Mouse (Mus musculus) liver, embryonic 14.5 days (tissue): Measurements from ENCODE around the gene Trmt1. TPM values are rescaled to one million over a fixed set of nuclear protein-coding genes. Genes with fewer than 3 reads are reported as not detected.

Experiments
- ATAC-seq: fragments of 200-750 bp; cut with Nextera tagmentation; 2 replicates; pipeline ENCODE4 v1.8.0; 2017; ENCODE audit warnings: moderate number of reproducible peaks, mild to moderate bottlenecking, moderate library complexity; ENCODE audit not compliant: insufficient read depth
- DNase-seq, 3 experiments: peaks; one replicate each; pipeline ENCODE4 v3.0.0-alpha.2; 2012 to 2013; ENCODE audit warnings: low read depth in 3 of 3, low spot score in 3 of 3
- H3K27ac ChIP-seq: fragments of 300-500 bp; sonication (generic); 2 replicates; pipeline ENCODE4 v1.5.1; 2014; ENCODE audit warnings: moderate library complexity, mild to moderate bottlenecking, control low read depth, inconsistent platforms
- H3K27me3 ChIP-seq: fragments of 300-500 bp; sonication (generic); 2 replicates; pipeline ENCODE4 v1.6.1; 2014; ENCODE audit warnings: mild to moderate bottlenecking, low read length, moderate library complexity; ENCODE audit not compliant: control insufficient read depth, insufficient read depth
- H3K36me3 ChIP-seq: fragments of 300-500 bp; sonication (generic); replicated peaks from 2 replicates; pipeline ENCODE4 v1.6.1; 2014; ENCODE audit warnings: low read depth; ENCODE audit not compliant: control insufficient read depth, insufficient read depth
- H3K4me1 ChIP-seq, 2 experiments: fragments of 200-500 bp in 1 of 2; fragments of 300-500 bp in 1 of 2; sonication (generic) in 1 of 2; replicated peaks; 2 replicates each; pipeline ENCODE4 v1.6.1; 2012 to 2014; ENCODE audit warnings: antibody characterized with exemption in 1 of 2, inconsistent platforms in 1 of 2, low read length in 1 of 2; ENCODE audit not compliant: control insufficient read depth in 2 of 2, insufficient read depth in 2 of 2
- H3K4me2 ChIP-seq: fragments of 300-500 bp; sonication (generic); 2 replicates; pipeline ENCODE4 v1.6.1; 2014; ENCODE audit warnings: low read depth, mild to moderate bottlenecking, control low read depth, moderate library complexity
- H3K4me3 ChIP-seq, 2 experiments: fragments of 200-500 bp in 1 of 2; fragments of 300-500 bp in 1 of 2; sonication (generic) in 1 of 2; 2 replicates each; pipeline ENCODE4 v1.5.1; 2012 to 2014; ENCODE audit warnings: low read depth in 2 of 2, low read length in 2 of 2, mild to moderate bottlenecking in 2 of 2, control low read depth in 1 of 2, inconsistent platforms in 1 of 2, moderate library complexity in 1 of 2; ENCODE audit not compliant: insufficient read depth in 1 of 2
- H3K9ac ChIP-seq: fragments of 300-500 bp; sonication (generic); replicated peaks from 2 replicates; pipeline ENCODE4 v1.6.1; 2014; ENCODE audit warnings: mild to moderate bottlenecking, control low read depth, moderate library complexity
- H3K9me3 ChIP-seq: fragments of 300-500 bp; sonication (generic); 2 replicates; pipeline ENCODE4 v1.6.1; 2016; ENCODE audit warnings: low read length, mixed read lengths; ENCODE audit not compliant: control insufficient read depth
- CTCF ChIP-seq: IDR thresholded peaks from 2 replicates; pipeline ENCODE4 v1.5.1; 2016; ENCODE audit warnings: antibody characterized with exemption, low read depth, control low read depth
- EP300 ChIP-seq: IDR thresholded peaks from 2 replicates; pipeline ENCODE4 v1.6.1; 2016; ENCODE audit warnings: antibody characterized with exemption, low read depth
- WGBS: fragments of 180-500 bp; shearing (Covaris S2); extraction: QIAGEN DNeasy Blood & Tissue Kit; methylation state at CpG from one replicate; pipeline ENCODE4 v1.1.7; 2014; ENCODE audit not compliant: insufficient replicate concordance; 5-methylcytosine and 5-hydroxymethylcytosine counted together
- polyA plus RNA-seq, 2 experiments: library from polyadenylated mRNA; depleted of rRNA in 1 of 2; stranded (reverse) in 1 of 2; unstranded in 1 of 2; fragments of >200 nt; fragmentation: Nextera tagmentation in 1 of 2; extraction: Ambion mirVana in 1 of 2; gene quantifications; 2 replicates each; pipeline versions ENCODE4 v1.2.1 to v1.2.3; 2012 to 2014

Trmt1 gene
- polyA plus RNA-seq, 2 experiments: 27.4 to 37.5 TPM

- WGBS: 37% methylated on average over 1 of the region's 1 CpGs
- Histone ChIP-seq H3K4me2 (no peak overlapping the region), H3K4me1 (peaks cover 0 to 14% of the 10 kb centered on the region in 2 experiments), H3K36me3 (no peaks in the 10 kb centered on the region), H3K9ac (no peak overlapping the region), H3K27me3 (0 out of 2 replicates have a peak, but pooled peaks cover 3% of the 10 kb centered on the region), H3K4me3 (no peak overlapping the region), H3K27ac (no peak overlapping the region), H3K9me3 (no peaks in the 10 kb centered on the region)
- DNase-seq (no peak), ATAC-seq (no peak)
- TF ChIP-seq EP300 (no peak), CTCF (no peak)
These were observed 53.3 kb downstream of the Trmt1 start for GRCm38 (mm10) chr8:84739401-84739742.

GRCm38 (mm10) chr8:84740895-84741843 lies 55.1 kb downstream of the Trmt1 start:
- H3K9ac ChIP-seq: no peak overlapping the region
- H3K27me3 ChIP-seq: 0 out of 2 replicates have a peak, but pooled peaks cover 3% of the 10 kb centered on the region
- H3K36me3 ChIP-seq: no peaks in the 10 kb centered on the region
- TF ChIP-seq EP300: no peak
- TF ChIP-seq CTCF: no peak
- no peak overlapping the region for H3K4me3 ChIP-seq
- H3K4me1 ChIP-seq: peaks cover 0 to 22% of the 10 kb centered on the region in 2 experiments
- H3K9me3 ChIP-seq: no peaks in the 10 kb centered on the region
- WGBS: 58% methylated on average over 13 of the region's 13 CpGs
- DNase-seq: no peak
- no peak overlapping the region for H3K27ac ChIP-seq
- no peak for ATAC-seq
- no peak overlapping the region for H3K4me2 ChIP-seq

DNA sequence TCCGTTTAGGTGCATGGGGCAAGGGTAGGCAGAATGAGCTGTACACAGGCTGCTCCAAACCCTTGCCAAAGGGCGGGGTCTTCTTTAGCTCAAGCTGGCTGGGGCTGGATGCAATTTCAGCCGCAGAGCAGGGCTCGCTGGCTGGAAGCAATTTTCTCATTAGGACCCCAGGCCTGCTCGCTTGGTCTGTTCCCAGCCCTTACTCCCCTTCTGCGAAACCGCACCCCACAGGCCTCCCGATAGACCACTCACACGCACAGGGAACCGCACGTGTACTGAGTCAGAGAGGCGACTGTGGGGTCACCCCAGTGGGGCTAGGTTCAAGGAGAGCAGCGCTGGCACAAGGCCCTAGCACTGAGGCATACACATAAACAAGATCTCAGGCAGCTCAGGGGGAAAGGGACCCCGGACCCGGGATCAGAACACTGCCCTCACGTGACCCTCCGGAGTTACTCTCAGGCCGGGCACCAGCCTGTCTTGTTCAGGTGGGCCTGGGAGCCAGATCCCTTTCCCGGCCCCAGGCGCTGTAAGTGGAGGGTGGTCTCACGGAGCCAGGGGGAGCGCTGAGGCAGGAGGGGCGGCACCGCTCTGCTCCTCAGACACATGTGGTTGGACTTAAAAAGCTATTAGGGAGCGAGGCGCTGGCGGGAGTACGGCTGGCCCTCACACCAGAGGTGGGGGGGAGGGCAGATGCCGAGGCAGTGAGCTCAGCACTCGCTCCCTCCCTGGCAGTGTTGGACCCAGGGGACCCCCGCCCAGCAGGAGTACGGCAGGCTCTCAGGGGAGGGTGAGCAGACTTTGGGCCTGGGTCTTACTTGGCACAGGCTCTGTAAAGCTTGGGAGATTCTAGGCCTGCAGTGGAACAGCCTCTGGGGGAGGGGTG lies 56.3 kb downstream of the Trmt1 start:
- no peak overlapping the region for H3K4me2 ChIP-seq
- ATAC-seq (no peak), DNase-seq (no peak)
- TF ChIP-seq CTCF (no peak), EP300 (no peak)
- no peak overlapping the region for H3K27ac ChIP-seq
- H3K4me1 ChIP-seq: peaks cover 0 to 22% of the 10 kb centered on the region in 2 experiments
- 63% methylated on average over 32 of the region's 32 CpGs for WGBS
- peaks cover 3% of the 10 kb centered on the region; the same call in 1 of the 2 replicates for H3K27me3 ChIP-seq
- H3K4me3 ChIP-seq: no peak overlapping the region
- no peaks in the 10 kb centered on the region for H3K9me3 ChIP-seq
- no peak overlapping the region for H3K9ac ChIP-seq
- H3K36me3 ChIP-seq: no peaks in the 10 kb centered on the region

- H3K9ac ChIP-seq: no peak overlapping the region
- H3K4me2 ChIP-seq: no peak overlapping the region
- H3K27me3 ChIP-seq: peaks cover 3% of the 10 kb centered on the region; the same call in 1 of the 2 replicates
- TF ChIP-seq EP300: no peak
- TF ChIP-seq CTCF: no peak
- WGBS: 44% methylated on average over 10 of the region's 10 CpGs
- H3K4me1 ChIP-seq: peaks cover 0 to 18% of the 10 kb centered on the region in 2 experiments; a peak in 3 of 4 replicates
- H3K27ac ChIP-seq: no peak overlapping the region
- no peak overlapping the region for H3K4me3 ChIP-seq
- no peaks in the 10 kb centered on the region for H3K36me3 ChIP-seq
- H3K9me3 ChIP-seq: no peaks in the 10 kb centered on the region
- ATAC-seq: no peak
- DNase-seq: no peak
These were observed 56.9 kb downstream of the Trmt1 start for GRCm38 (mm10) chr8:84743054-84743415.
